Mouse (Mus musculus): ENCODE data around the gene Sf3a1. TPM values are rescaled to one million over a fixed set of nuclear protein-coding genes. Genes with fewer than 3 reads are reported as not detected.

Gene Sf3a1
- total and polyA plus RNA-seq, 3 experiments: 32.1 to 101 (median 77.0) TPM

GRCm38 (mm10) chr11:4219317-4219751 lies 59.2 kb downstream of the Sf3a1 start (continued):
- TF ChIP-seq EP300 (IDR thresholded peaks at IDR 0.05; ENCODE audit: low read depth in 1 of 2, low read length in 2 of 2) (no peak), TAL1 (IDR thresholded peaks at IDR 0.05; ENCODE audit: low read length) (no peak)

- no peak overlapping the region for H3K9ac ChIP-seq (ENCODE audit: control insufficient read depth, low read depth, low read length, poor library complexity, severe bottlenecking)
- no peak overlapping the region for H3K4me3 ChIP-seq (ENCODE audit: control insufficient read depth in 1 of 2, insufficient read depth in 1 of 2, low read depth in 2 of 2, low read length in 2 of 2)
- H3K4me1 ChIP-seq (ENCODE audit: control insufficient read depth in 1 of 2, insufficient read depth in 2 of 2, low read length in 2 of 2): peaks cover 4 to 27% of the 10 kb centered on the region in 2 experiments; a peak in 3 of 4 replicates
- TF ChIP-seq MAZ (IDR thresholded peaks at IDR 0.05; ENCODE audit: low read depth, low read length) (peak; percentile 1; the same call in 1 of the 2 replicates), TBP (IDR thresholded peaks at IDR 0.05; ENCODE audit: low read depth, low read length) (no peak)
- peaks cover 0 to 18% of the 10 kb centered on the region in 2 experiments; a peak in 2 of 4 replicates for H3K36me3 ChIP-seq (ENCODE audit: control insufficient read depth in 1 of 2, insufficient read depth in 2 of 2, low read length in 2 of 2)
- no peak overlapping the region for H3K27ac ChIP-seq (ENCODE audit: control insufficient read depth, low read depth, low read length)
- peak; percentile 33 for DNase-seq (ENCODE audit: low read depth, low spot score)
- no peaks in the 10 kb centered on the region for H3K27me3 ChIP-seq (ENCODE audit: control insufficient read depth in 1 of 2, insufficient read depth in 2 of 2, low read length in 2 of 2)
- H3K9me3 ChIP-seq (replicated peaks; ENCODE audit: insufficient read depth, low read length): no peaks in the 10 kb centered on the region
- H3K79me2 ChIP-seq (ENCODE audit: control insufficient read depth, insufficient read depth, low read length, poor library complexity): no peaks in the 10 kb centered on the region; the same call in 1 of the 2 replicates
These were observed 59.8 kb downstream of the Sf3a1 start for GRCm38 (mm10) chr11:4219908-4220307.

GRCm38 (mm10) chr11:4220443-4221400 lies 60.6 kb downstream of the Sf3a1 start:
- peak; percentile 88 for DNase-seq (ENCODE audit: low read depth, low spot score)
- H3K27me3 ChIP-seq (ENCODE audit: control insufficient read depth in 1 of 2, insufficient read depth in 2 of 2, low read length in 2 of 2): no peaks in the 10 kb centered on the region
- TF ChIP-seq E2F4 (IDR thresholded peaks at IDR 0.05; ENCODE audit: borderline replicate concordance, low read depth, low read length): no peak
- peak; percentile 99 for TF ChIP-seq RAD21 (IDR thresholded peaks at IDR 0.05; ENCODE audit: low read depth, low read length)
- peak; percentile 98 for TF ChIP-seq ZC3H11A (IDR thresholded peaks at IDR 0.05; ENCODE audit: low read depth, low read length)
- TF ChIP-seq ETS1 (IDR thresholded peaks at IDR 0.05; ENCODE audit: low read depth, low read length): no peak
- peak; percentile 28; the same call in 1 of the 2 replicates for TF ChIP-seq ELF1 (IDR thresholded peaks at IDR 0.05; ENCODE audit: low read depth, low read length)
- TF ChIP-seq CTCF (IDR thresholded peaks at IDR 0.05 in 2 of 3, conservative IDR thresholded peaks at IDR 0.05 in 1 of 3; ENCODE audit: control insufficient read depth in 1 of 3, insufficient read depth in 1 of 3, low read depth in 2 of 3, low read length in 3 of 3, poor library complexity in 1 of 3, severe bottlenecking in 1 of 3): peak; percentile 94 to 100 (median 97)
- peak; percentile 98 for TF ChIP-seq SMC3 (IDR thresholded peaks at IDR 0.05; ENCODE audit: low read depth, low read length)
- peak; percentile 26; the same call in 1 of the 2 replicates for TF ChIP-seq MAZ (IDR thresholded peaks at IDR 0.05; ENCODE audit: low read depth, low read length)
- H3K9me3 ChIP-seq (replicated peaks; ENCODE audit: insufficient read depth, low read length): no peaks in the 10 kb centered on the region
- H3K27ac ChIP-seq (ENCODE audit: control insufficient read depth, low read depth, low read length): no peak overlapping the region
- H3K9ac ChIP-seq (ENCODE audit: control insufficient read depth, low read depth, low read length, poor library complexity, severe bottlenecking): no peak overlapping the region
- peaks cover 0 to 18% of the 10 kb centered on the region in 2 experiments; a peak in 2 of 4 replicates for H3K36me3 ChIP-seq (ENCODE audit: control insufficient read depth in 1 of 2, insufficient read depth in 2 of 2, low read length in 2 of 2)
- no peaks in the 10 kb centered on the region; the same call in 1 of the 2 replicates for H3K79me2 ChIP-seq (ENCODE audit: control insufficient read depth, insufficient read depth, low read length, poor library complexity)
- peaks cover 4 to 27% of the 10 kb centered on the region in 2 experiments; a peak in 3 of 4 replicates for H3K4me1 ChIP-seq (ENCODE audit: control insufficient read depth in 1 of 2, insufficient read depth in 2 of 2, low read length in 2 of 2)
- H3K4me3 ChIP-seq (ENCODE audit: control insufficient read depth in 1 of 2, insufficient read depth in 1 of 2, low read depth in 2 of 2, low read length in 2 of 2): no peak overlapping the region
